Mouse (Mus musculus): ENCODE results near the gene Capn1.

Gene Capn1

DNA sequence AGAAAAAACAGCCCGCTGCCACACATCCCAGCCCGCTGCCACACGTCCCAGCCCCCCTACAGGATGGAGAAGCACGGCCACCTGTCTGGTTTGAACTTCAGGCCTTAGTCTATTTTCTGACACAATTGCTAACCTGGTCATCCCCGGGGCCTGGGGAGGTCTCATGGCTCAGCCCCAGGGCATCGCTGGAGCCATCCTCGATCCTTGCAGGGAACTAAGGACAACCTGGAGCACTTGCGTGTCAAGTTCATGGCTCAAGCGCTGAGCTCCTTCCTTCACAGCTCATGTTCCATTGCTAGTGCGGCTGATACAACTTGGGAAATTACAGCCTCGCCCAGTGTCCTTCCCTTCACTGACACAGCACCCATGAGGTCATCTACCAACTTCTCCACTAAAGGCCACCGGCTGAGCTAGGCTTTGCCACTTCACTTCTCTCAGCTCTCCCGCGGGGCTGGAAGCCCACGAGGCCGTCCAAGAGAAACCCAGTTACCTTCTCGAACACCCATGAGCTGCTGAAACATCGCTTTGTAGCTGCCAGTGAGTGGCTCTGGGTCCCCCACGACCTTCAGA, 62.4 kb downstream of the Capn1 start:
- DNase-seq (ENCODE audit: low read depth, low spot score): no peak

DNA sequence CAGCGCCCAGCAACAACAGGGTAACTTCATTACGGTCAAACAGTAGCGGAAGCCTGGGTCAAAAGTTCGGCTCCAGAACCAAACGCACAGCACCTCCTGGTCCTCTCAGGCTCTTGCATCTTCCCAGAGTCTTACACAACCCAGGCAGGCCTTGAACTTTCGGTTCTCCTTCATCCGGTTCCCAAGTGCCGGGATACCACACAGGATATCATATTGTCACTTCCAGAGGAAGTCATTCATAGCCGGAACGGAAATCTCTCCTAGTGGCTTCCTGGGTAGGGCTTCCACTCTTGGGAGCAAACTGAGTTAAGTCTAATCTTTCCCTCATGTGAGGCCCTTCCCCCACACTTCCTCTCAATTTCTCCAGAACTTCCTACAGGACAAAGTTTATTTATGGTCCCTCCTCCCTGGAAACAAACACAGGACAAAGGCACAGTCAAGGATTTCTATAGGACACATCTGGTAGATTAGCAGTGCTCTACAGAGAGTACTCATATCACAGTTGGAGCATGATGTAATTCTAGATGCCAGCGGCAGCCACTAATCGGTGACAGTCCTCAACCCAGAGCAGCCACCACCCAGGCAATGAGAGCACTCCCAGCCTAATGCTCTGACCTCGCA, 63.5 kb downstream of the Capn1 start:
- no peak for DNase-seq (ENCODE audit: low read depth, low spot score)

DNA sequence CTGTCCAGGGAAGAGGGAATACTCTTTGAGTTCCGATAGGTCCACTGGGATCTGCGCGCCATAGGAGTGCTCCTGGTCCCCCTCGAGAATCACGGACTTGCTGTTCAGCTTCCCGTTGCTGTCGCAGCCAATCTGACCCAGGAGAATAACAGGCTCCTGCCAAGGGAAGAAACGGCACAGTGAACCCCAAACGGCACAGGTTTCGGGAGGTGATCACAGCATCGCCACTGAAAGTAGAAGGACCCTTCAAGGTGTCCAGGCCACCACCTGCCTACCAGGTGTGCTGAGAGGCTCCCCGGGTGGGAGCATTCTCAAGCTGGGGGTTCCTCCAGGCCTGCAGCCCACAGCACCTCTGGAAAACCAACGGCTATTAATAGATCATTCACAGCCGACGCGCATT, 64.1 kb downstream of the Capn1 start:
- no peak for DNase-seq (ENCODE audit: low read depth, low spot score)

DNA sequence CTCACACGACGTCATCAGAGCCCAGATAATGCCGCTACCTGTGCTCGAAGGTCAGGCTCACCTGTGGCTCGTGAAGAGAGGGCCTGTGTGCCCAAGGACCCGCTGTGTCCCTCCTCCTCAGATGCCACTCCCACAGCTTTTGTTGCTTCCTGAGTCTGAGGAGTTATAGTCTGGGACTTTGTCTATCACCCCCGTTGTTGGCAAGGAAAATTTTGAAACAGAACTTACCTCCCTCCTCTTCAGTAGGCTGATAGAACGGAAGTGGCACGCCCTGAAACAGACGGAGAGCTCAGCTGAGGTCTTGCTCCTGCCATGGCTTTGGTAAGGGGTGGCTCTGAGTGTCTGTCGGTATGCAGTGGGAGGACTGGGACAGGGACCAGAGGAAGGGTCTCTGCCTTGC, 65.5 kb downstream of the Capn1 start:
- no peak for DNase-seq (ENCODE audit: low read depth, low spot score)

DNA sequence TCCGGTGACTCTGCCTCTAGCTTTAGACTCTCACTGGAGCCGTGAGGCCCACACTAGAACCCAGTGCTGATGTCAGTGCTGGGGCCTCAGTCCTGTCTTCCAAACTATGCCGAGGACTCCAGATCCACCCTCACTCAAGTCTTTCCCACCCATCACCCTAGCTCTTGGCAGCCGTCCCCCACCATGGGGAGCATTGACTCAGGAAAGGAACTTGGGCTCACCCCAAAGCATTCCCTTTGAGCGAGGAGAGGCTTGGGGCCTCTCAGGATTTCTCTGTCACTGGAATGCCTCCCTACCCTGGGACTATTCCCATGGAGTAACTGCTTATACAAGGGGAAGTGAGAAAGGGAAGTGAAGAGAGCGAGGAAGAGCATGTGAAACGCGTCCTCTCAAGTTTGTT, 69.8 kb downstream of the Capn1 start:
- DNase-seq (ENCODE audit: low read depth, low spot score): no peak

DNA sequence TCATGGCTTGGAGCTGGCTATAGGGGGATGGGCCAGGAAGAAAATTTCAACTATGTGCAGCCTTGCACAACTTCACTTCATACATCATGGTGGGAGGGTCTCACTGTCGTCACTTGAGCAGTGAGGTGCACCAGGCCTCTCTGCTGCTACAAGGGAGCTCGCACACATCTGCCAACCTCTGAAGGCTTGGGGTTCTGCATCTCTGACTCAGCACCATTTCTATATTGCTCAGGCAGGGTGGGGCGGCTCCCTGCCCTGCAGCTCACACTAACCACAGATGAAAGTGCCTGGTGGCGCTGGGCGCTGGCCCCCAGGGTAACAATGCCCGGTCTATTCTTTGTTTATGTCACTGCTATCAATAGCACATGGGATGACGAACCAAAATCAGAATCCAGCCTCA, 70.7 kb downstream of the Capn1 start:
- no peak for DNase-seq (ENCODE audit: low read depth, low spot score)

DNA sequence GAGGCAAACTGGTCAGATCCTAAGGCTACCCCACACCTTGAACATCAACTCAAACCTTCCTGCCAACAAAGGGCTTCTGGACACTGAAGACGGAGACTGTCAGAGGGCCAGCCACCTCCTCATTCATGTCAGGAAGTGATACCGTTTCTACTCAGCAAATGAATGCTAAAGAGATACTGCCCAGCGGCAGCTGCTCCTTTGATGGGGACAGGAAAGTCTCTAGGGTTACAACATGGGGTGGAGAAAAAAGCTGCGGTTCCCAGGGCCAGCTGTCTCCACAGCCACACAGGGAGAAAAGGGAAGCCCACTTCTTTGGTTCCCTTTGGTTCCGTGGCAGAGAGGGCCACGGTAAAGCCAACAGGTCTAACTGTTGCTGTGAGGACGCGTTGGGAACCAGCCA, 71.6 kb downstream of the Capn1 start:
- no peak for DNase-seq (ENCODE audit: low read depth, low spot score)

DNA sequence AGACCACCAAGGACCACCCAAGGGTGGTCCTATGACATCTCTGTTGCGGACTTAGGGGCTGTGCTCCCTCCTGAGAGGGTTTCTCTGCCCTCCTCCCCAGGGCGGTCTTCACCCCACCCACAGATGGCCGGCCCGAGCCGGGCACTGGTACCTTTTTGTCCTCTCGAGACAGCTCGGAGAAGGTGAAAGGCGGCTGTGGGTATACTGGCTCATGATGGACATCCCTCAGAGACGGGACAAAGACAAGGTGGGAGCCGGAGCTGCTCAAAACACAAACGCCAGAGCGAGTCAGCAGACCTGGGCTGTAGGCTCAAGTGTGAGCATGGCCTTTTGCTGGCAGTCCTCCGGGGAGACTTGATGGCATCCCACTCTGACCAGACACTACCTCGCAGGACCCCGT, 72.3 kb downstream of the Capn1 start:
- DNase-seq (ENCODE audit: low read depth, low spot score): no peak

DNA sequence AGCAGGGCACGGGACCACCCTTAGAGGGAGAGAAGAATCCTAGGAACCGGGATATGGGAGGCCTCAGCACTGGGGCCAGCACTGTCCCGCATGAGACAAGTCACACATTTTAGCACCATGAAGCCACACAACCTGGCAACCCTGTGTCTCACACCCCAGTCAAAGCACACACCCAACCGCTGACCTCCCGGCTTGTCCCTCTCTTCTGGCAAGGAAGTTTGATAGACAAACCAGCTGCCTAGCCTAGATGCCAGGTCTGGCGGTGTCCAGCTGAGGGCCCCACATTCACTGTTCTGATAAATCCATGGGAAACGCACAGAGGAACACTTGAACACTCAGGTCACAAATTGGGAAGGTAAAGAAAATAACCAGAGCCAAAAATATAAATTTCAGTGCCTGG, 73.1 kb downstream of the Capn1 start:
- DNase-seq (ENCODE audit: low read depth, low spot score): no peak

DNA sequence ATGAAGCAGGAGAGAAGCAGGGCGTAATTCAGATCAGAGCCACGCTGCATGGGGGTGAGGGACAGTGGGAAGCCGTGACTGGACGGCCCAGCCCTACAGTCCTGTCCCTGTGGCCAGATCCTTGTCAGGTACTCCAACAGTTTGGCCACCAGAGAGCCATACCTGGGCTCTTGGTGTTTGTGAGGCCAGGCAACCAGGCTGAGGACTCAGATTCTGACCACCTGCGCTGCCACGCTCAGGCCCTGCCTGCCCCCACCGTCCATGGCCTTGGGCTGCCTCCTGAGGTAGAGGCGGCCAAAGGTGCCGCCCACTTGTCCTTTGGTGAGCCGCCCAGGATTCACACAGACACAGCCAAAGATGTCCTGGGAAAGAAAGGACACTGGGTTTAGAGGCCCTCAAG, 75.0 kb downstream of the Capn1 start:
- DNase-seq (ENCODE audit: low read depth, low spot score): no peak

DNA sequence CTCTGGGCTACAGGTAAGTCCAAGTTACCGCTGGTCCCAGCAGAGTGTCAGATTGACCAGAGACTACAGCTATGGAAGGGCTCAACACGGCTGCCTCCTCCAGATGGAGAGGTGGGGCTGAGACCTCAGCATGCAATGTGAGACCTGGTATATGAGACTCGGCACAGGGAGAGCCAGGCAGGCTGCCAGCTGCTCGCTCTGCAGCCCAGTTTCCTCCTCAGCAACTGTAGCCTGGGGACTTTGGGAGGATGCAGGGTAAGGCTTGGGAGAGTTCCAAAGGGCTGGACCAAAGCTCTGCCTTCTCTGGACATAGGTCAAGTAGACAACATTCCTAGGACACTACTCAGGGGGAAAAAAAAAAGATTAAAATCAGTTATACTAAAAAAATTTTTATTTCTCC, 75.5 kb downstream of the Capn1 start:
- no peak for DNase-seq (ENCODE audit: low read depth, low spot score)

DNA sequence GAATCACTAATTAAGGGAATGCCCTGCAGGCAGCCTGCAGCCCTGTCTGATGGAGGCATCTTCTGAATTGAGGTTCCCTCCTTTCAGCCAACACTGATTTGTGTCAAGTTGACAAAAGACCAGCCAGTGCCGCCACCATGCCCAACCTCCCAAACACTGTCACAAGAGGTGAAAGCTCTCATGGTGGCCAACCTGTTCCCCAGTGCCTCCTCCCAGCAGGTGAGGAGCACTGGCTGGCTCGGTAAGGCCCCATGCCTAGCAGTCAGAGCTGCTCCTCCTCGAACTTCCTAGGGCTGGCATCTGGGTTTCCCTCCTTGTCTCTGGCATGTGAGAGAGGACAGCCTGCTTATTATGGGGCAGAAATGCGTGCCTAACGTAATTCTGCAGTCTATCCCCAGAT, 76.0 kb downstream of the Capn1 start:
- DNase-seq (ENCODE audit: low read depth, low spot score): no peak

Measured in ZHBTc4 (cell line).